Mouse (Mus musculus): ENCODE data around the gene Susd1.

The Susd1 gene

GRCm38 (mm10) chr4:59437990-59438854, at the start of gene Susd1:
Gene Susd1, minus strand, starts transcription at chr4:59438633.
- DNase-seq: peak; percentile 56 to 67

- DNase-seq: no peak
Observed at GRCm38 (mm10) chr4:59471306-59471705, 32.9 kb upstream of the Susd1 start.

GRCm38 (mm10) chr4:59465449-59465848, 27.0 kb upstream of the Susd1 start:
- DNase-seq: no peak

GRCm38 (mm10) chr4:59464661-59465060, 26.2 kb upstream of the Susd1 start:
- no peak for DNase-seq

- DNase-seq: no peak
Observed at GRCm38 (mm10) chr4:59462494-59462893, 24.1 kb upstream of the Susd1 start.

- no peak for DNase-seq
Observed at GRCm38 (mm10) chr4:59461116-59461727, 22.8 kb upstream of the Susd1 start.

- no peak for DNase-seq
Observed at GRCm38 (mm10) chr4:59459216-59459955, 21.0 kb upstream of the Susd1 start.

GRCm38 (mm10) chr4:59457941-59458340, 19.5 kb upstream of the Susd1 start:
- no peak for DNase-seq

- no peak for DNase-seq
Observed at GRCm38 (mm10) chr4:59457091-59457490, 18.7 kb upstream of the Susd1 start.

GRCm38 (mm10) chr4:59455465-59455864, 17.0 kb upstream of the Susd1 start:
- no peak for DNase-seq

- no peak for DNase-seq
Observed at GRCm38 (mm10) chr4:59454046-59454445, 15.6 kb upstream of the Susd1 start.

GRCm38 (mm10) chr4:59452503-59452933, 14.1 kb upstream of the Susd1 start:
- no peak for DNase-seq

- DNase-seq: no peak
Observed at GRCm38 (mm10) chr4:59450906-59451305, 12.5 kb upstream of the Susd1 start.

GRCm38 (mm10) chr4:59450234-59450854, 11.9 kb upstream of the Susd1 start:
- no peak for DNase-seq

- no peak for DNase-seq
Observed at GRCm38 (mm10) chr4:59447296-59447695, 8.9 kb upstream of the Susd1 start.

GRCm38 (mm10) chr4:59445516-59445915, 7.1 kb upstream of the Susd1 start:
- peak; percentile 17 to 22 for DNase-seq

GRCm38 (mm10) chr4:59444994-59445393, 6.6 kb upstream of the Susd1 start:
- no peak for DNase-seq

GRCm38 (mm10) chr4:59444085-59444484, 5.7 kb upstream of the Susd1 start:
- peak; percentile 39 to 44 for DNase-seq

GRCm38 (mm10) chr4:59441265-59441664, 2.8 kb upstream of the Susd1 start:
- DNase-seq: peak in 1 of 2 experiments; percentile 26

- DNase-seq: no peak
Observed at GRCm38 (mm10) chr4:59439960-59440359, 1.5 kb upstream of the Susd1 start.

- DNase-seq: no peak
Observed at GRCm38 (mm10) chr4:59439041-59439440, 608 bp upstream of the Susd1 start.

- no peak for DNase-seq
Observed at GRCm38 (mm10) chr4:59435951-59436350, 2.5 kb downstream of the Susd1 start.

GRCm38 (mm10) chr4:59434039-59434438, 4.4 kb downstream of the Susd1 start:
- no peak for DNase-seq
